Mouse (Mus musculus): ENCODE results near the gene Lrp8. TPM values are rescaled to one million over a fixed set of nuclear protein-coding genes. Genes with fewer than 3 reads are reported as not detected.
A peak's percentile ranks its signal among the peaks of the same experiment; 100 is the strongest.

Gene Lrp8
- polyA plus RNA-seq, 1 experiment from 2014 or later = 71.4 TPM

DNA sequence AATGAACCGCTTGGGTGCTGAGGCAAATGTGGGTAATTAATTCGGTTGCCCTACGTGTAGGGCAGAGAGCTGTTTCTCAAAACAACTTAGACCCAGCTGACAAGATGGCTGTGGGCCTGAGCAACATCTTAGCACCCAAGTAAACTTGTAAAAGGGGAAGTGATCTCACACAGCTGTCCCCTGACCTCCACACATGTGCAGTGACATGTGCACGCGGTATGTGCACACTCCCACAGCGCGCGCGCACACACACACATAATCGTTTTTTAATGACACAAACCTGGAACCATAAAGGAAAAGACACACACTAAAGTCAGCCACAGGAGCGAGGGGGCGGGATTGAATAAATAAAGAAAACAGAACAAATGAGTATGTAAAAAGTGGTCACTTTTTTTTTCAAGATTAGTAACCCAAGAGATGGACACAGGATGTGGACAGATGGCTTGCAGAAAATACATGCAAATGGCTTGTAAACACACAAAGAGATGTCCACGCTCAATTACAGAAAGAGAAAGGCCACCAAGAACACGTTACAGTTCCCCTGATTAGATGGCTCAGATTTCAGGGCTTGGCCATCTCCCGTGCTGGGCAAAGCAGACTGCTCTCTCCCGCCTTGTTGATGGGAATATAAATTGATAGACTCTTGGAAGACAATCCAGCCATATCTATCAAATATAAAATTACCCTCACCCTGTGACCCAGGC is 29.8 kb upstream of the Lrp8 start:
- no peak overlapping the region for H3K9ac ChIP-seq (replicated peaks; ENCODE audit: low read depth, low read length)
- H3K36me3 ChIP-seq (ENCODE audit: control insufficient read depth, insufficient read depth, low read length) = no peaks in the 10 kb centered on the region
- no peak overlapping the region for H3K4me2 ChIP-seq (ENCODE audit: low read depth, low read length)
- no peaks in the 10 kb centered on the region for H3K27me3 ChIP-seq (ENCODE audit: control insufficient read depth, insufficient read depth, low read length)
- peaks cover 9% of the 10 kb centered on the region; the same call in 1 of the 2 replicates for H3K4me1 ChIP-seq (ENCODE audit: control insufficient read depth, insufficient read depth, low read length)
- H3K4me3 ChIP-seq (ENCODE audit: low read depth, low read length) = no peak overlapping the region
- ATAC-seq (ENCODE audit: low read depth) = no peak
- H3K9me3 ChIP-seq (ENCODE audit: control insufficient read depth, low read length) = no peaks in the 10 kb centered on the region
- WGBS = 44% methylated on average over 16 of the region's 16 CpGs
- no peak overlapping the region for H3K27ac ChIP-seq (ENCODE audit: low read depth, low read length)

GRCm38 (mm10) chr4:107774868-107775267 is 27.2 kb upstream of the Lrp8 start:
- H3K4me1 ChIP-seq (ENCODE audit: control insufficient read depth, insufficient read depth, low read length) = peaks cover 9% of the 10 kb centered on the region; the same call in 1 of the 2 replicates
- H3K27me3 ChIP-seq (ENCODE audit: control insufficient read depth, insufficient read depth, low read length) = no peaks in the 10 kb centered on the region
- WGBS = 79% methylated on average over 2 of the region's 2 CpGs
- no peak for ATAC-seq (ENCODE audit: low read depth)
- no peak overlapping the region for H3K27ac ChIP-seq (ENCODE audit: low read depth, low read length)
- no peaks in the 10 kb centered on the region for H3K9me3 ChIP-seq (ENCODE audit: control insufficient read depth, low read length)
- no peak overlapping the region for H3K4me2 ChIP-seq (ENCODE audit: low read depth, low read length)
- H3K9ac ChIP-seq (replicated peaks; ENCODE audit: low read depth, low read length) = no peak overlapping the region
- H3K36me3 ChIP-seq (ENCODE audit: control insufficient read depth, insufficient read depth, low read length) = no peaks in the 10 kb centered on the region
- no peak overlapping the region for H3K4me3 ChIP-seq (ENCODE audit: low read depth, low read length)

- H3K36me3 ChIP-seq (ENCODE audit: control insufficient read depth, insufficient read depth, low read length) = no peaks in the 10 kb centered on the region
- H3K4me1 ChIP-seq (ENCODE audit: control insufficient read depth, insufficient read depth, low read length) = peaks cover 16% of the 10 kb centered on the region
- no peak overlapping the region for H3K4me2 ChIP-seq (ENCODE audit: low read depth, low read length)
- H3K4me3 ChIP-seq (ENCODE audit: low read depth, low read length) = no peak overlapping the region
- 0 out of 2 replicates have a peak overlapping the region, but pooled peaks have one; percentile 11 for H3K9ac ChIP-seq (replicated peaks; ENCODE audit: low read depth, low read length)
- ATAC-seq (ENCODE audit: low read depth) = peak; percentile 69
- H3K27me3 ChIP-seq (ENCODE audit: control insufficient read depth, insufficient read depth, low read length) = no peaks in the 10 kb centered on the region
- WGBS = 5% methylated on average over 7 of the region's 7 CpGs
- peak overlapping the region; percentile 60 for H3K27ac ChIP-seq (ENCODE audit: low read depth, low read length)
- no peaks in the 10 kb centered on the region for H3K9me3 ChIP-seq (ENCODE audit: control insufficient read depth, low read length)
Measured at GRCm38 (mm10) chr4:107775672-107776071, 26.4 kb upstream of the Lrp8 start.

DNA sequence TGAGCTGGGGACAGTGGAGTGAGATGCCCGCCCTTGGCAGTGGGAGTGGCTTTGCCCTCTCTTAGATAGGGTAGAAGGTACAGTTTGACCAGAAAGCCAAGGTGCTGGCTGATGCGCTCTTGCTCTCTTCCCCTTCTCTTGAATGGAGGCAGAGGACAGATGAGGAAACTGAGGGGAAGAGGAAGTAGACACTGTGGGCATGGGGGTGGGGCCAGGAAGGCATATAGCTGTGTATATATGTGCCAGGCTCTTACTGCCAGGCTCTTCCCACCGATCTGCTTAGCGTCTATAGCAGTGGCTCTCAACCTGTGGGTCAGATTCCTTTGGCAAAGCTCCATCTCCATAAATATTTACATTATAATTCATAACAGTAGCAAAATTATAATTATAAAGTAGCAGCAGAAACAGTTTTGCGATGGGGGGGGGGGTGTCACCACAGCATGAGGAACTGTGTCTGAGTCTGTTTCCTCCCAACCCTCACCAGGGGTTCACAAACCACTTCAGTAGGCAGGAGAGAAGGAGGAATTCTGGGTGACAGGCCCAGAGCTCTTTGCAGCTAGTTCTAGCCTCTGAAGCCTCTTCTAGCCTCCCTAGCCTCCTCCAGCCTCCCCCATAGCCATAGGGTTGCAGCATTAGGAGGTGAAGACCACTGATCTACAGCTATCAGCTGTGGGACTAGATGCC is 24.9 kb upstream of the Lrp8 start:
- Histone ChIP-seq H3K4me3 (ENCODE audit: low read depth, low read length) (no peak overlapping the region), H3K9me3 (ENCODE audit: control insufficient read depth, low read length) (no peaks in the 10 kb centered on the region), H3K4me1 (ENCODE audit: control insufficient read depth, insufficient read depth, low read length) (peaks cover 18% of the 10 kb centered on the region), H3K9ac (replicated peaks; ENCODE audit: low read depth, low read length) (no peak overlapping the region), H3K27ac (ENCODE audit: low read depth, low read length) (no peak overlapping the region), H3K27me3 (ENCODE audit: control insufficient read depth, insufficient read depth, low read length) (no peaks in the 10 kb centered on the region), H3K4me2 (ENCODE audit: low read depth, low read length) (no peak overlapping the region), H3K36me3 (ENCODE audit: control insufficient read depth, insufficient read depth, low read length) (no peaks in the 10 kb centered on the region)
- 83% methylated on average over 5 of the region's 5 CpGs for WGBS
- no peak for ATAC-seq (ENCODE audit: low read depth)

DNA sequence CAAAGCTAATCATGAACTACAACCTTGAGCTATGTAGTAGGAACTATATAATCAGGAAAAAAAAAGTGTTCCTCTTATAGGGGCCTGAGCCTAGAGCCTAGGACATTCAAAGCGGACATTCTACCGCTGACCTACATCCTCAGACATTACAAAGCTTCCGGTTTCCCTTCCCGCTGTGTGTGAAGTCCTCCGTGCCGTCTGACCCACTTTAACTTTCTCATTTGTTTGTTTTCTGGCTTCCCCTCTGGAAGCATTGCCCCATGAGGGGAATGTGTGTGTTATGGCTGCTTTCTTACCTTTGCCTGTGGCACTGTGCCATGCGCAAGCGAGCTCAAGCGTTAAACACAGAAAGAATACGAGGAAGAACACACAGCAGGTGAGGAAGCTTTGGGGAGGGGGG is 18.5 kb upstream of the Lrp8 start:
- no peak overlapping the region for H3K4me2 ChIP-seq (ENCODE audit: low read depth, low read length)
- no peaks in the 10 kb centered on the region for H3K9me3 ChIP-seq (ENCODE audit: control insufficient read depth, low read length)
- H3K27ac ChIP-seq (ENCODE audit: low read depth, low read length) = no peak overlapping the region
- 58% methylated on average over 10 of the region's 10 CpGs for WGBS
- no peak overlapping the region for H3K9ac ChIP-seq (replicated peaks; ENCODE audit: low read depth, low read length)
- H3K36me3 ChIP-seq (ENCODE audit: control insufficient read depth, insufficient read depth, low read length) = no peaks in the 10 kb centered on the region
- peaks cover 15% of the 10 kb centered on the region for H3K4me1 ChIP-seq (ENCODE audit: control insufficient read depth, insufficient read depth, low read length)
- no peak for ATAC-seq (ENCODE audit: low read depth)
- H3K4me3 ChIP-seq (ENCODE audit: low read depth, low read length) = no peak overlapping the region
- no peaks in the 10 kb centered on the region for H3K27me3 ChIP-seq (ENCODE audit: control insufficient read depth, insufficient read depth, low read length)

GRCm38 (mm10) chr4:107788841-107789240 is 13.2 kb upstream of the Lrp8 start:
- Histone ChIP-seq H3K4me3 (ENCODE audit: low read depth, low read length) (no peak overlapping the region), H3K36me3 (ENCODE audit: control insufficient read depth, insufficient read depth, low read length) (no peaks in the 10 kb centered on the region), H3K9me3 (ENCODE audit: control insufficient read depth, low read length) (no peaks in the 10 kb centered on the region), H3K4me2 (ENCODE audit: low read depth, low read length) (no peak overlapping the region), H3K4me1 (ENCODE audit: control insufficient read depth, insufficient read depth, low read length) (0 out of 2 replicates have a peak, but pooled peaks cover 3% of the 10 kb centered on the region), H3K27ac (ENCODE audit: low read depth, low read length) (no peak overlapping the region), H3K9ac (replicated peaks; ENCODE audit: low read depth, low read length) (no peak overlapping the region), H3K27me3 (ENCODE audit: control insufficient read depth, insufficient read depth, low read length) (no peaks in the 10 kb centered on the region)
- WGBS = 81% methylated on average over 6 of the region's 6 CpGs
- no peak for ATAC-seq (ENCODE audit: low read depth)

DNA sequence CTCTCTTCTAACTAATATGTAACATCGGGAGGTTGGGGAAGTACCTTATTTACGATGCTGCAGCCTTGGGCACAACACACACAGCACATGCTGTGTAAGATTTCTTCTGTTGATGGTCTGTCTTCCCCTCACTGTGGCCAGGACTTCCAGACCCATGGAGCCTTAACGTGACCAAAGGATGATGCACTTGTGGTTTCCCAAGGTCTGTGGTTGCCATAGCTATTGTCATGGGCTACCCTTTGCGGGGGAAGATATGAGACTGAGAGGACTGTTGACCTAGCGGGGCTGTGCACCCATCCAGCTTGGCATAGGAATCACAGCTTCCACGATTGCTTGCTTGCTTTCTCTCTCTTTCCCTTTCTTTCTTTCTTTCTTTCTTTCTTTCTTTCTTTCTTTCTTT is 1.3 kb upstream of the Lrp8 start:
- Histone ChIP-seq H3K9ac (replicated peaks; ENCODE audit: low read depth, low read length) (no peak overlapping the region), H3K27ac (ENCODE audit: low read depth, low read length) (peak overlapping the region; percentile 78), H3K4me2 (ENCODE audit: low read depth, low read length) (peak overlapping the region; percentile 18; the same call in 1 of the 2 replicates)

GRCm38 (mm10) chr4:107801366-107802184 is 486 bp upstream of the Lrp8 start:
- WGBS = under 1% methylated on average over 35 of the region's 41 CpGs
- peak overlapping the region; percentile 94 for H3K4me2 ChIP-seq (ENCODE audit: low read depth, low read length)
- H3K9me3 ChIP-seq (ENCODE audit: control insufficient read depth, low read length) = no peaks in the 10 kb centered on the region
- peaks cover 30% of the 10 kb centered on the region for H3K4me1 ChIP-seq (ENCODE audit: control insufficient read depth, insufficient read depth, low read length)
- peak overlapping the region; percentile 96 for H3K27ac ChIP-seq (ENCODE audit: low read depth, low read length)
- no peaks in the 10 kb centered on the region for H3K36me3 ChIP-seq (ENCODE audit: control insufficient read depth, insufficient read depth, low read length)
- peak; percentile 83 for ATAC-seq (ENCODE audit: low read depth)
- H3K4me3 ChIP-seq (ENCODE audit: low read depth, low read length) = peak overlapping the region; percentile 82
- peak overlapping the region; percentile 97 for H3K9ac ChIP-seq (replicated peaks; ENCODE audit: low read depth, low read length)
- H3K27me3 ChIP-seq (ENCODE audit: control insufficient read depth, insufficient read depth, low read length) = no peaks in the 10 kb centered on the region

More for the DNA sequence above, 1.3 kb upstream of the Lrp8 start:
- Histone ChIP-seq H3K4me3 (ENCODE audit: low read depth, low read length) (no peak overlapping the region), H3K9me3 (ENCODE audit: control insufficient read depth, low read length) (no peaks in the 10 kb centered on the region), H3K4me1 (ENCODE audit: control insufficient read depth, insufficient read depth, low read length) (peaks cover 25% of the 10 kb centered on the region), H3K36me3 (ENCODE audit: control insufficient read depth, insufficient read depth, low read length) (no peaks in the 10 kb centered on the region), H3K27me3 (ENCODE audit: control insufficient read depth, insufficient read depth, low read length) (no peaks in the 10 kb centered on the region)
- ATAC-seq (ENCODE audit: low read depth) = no peak
- WGBS = 73% methylated on average over 6 of the region's 6 CpGs
